Mouse (Mus musculus): ENCODE measurements at regions not wholly inside any gene's neighbourhood (a gene's known extent, or its start where the extent isn't known, plus 50 kb on each side); places are given as distances from the start of the nearest gene placed in this dataset.

DNA sequence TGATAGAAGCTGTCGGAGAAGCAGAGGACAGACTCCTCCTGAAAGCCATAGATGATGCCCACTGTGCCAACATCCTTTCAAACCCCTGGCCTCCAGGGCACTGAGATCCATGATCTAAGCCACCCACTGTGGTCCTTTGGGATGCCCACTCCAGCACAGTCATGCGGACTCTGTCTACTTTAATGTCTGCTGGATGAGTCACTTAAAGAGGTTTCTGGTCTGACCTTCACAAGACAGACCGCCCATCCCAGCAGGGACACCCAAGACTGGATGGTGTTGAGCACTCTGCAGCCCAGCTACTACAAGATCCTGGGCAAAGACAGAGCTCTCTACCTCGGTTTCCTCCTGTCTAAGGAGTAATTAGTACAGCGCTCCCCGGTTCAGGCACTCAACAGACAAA lies 214.1 kb upstream of the Zmiz1 start:
- TF ChIP-seq POLR2A (IDR thresholded peaks at IDR 0.05; ENCODE audit: insufficient read depth, low read length): no peak
- no peak for TF ChIP-seq CTCF (IDR thresholded peaks at IDR 0.05; ENCODE audit: low read depth, low read length)
